Mouse (Mus musculus) E14TG2a.4 (cell line): ENCODE measurements at regions not wholly inside any gene's neighbourhood (a gene's known extent, or its start where the extent isn't known, plus 50 kb on each side); places are given as distances from the start of the nearest gene placed in this dataset.

Experiments used
- H3K27me3 ChIP-seq: 2 replicates; pipeline ENCODE4 v1.6.1; 2014; ENCODE audit warnings: low read length, control low read depth; ENCODE audit not compliant: insufficient read depth
- H3K36me3 ChIP-seq: 2 replicates; pipeline ENCODE4 v1.6.1; 2014; ENCODE audit warnings: low read length, control low read depth; ENCODE audit not compliant: insufficient read depth
- H3K4me1 ChIP-seq: replicated peaks from 2 replicates; pipeline ENCODE4 v1.6.1; 2014; ENCODE audit warnings: low read depth, low read length, control low read depth
- H3K4me3 ChIP-seq: replicated peaks from 2 replicates; pipeline ENCODE4 v1.5.1; 2014; ENCODE audit warnings: mild to moderate bottlenecking, low read length
- H3K9me3 ChIP-seq: 2 replicates; pipeline ENCODE4 v1.6.1; 2014; ENCODE audit warnings: low read length, control low read depth
- CTCF ChIP-seq: conservative IDR thresholded peaks from 2 replicates; pipeline ENCODE4 v1.5.1; 2014; ENCODE audit warnings: low read length
- NANOG ChIP-seq: IDR thresholded peaks from 2 replicates; pipeline ENCODE4 v1.6.1; 2014; ENCODE audit warnings: borderline replicate concordance, low read length, mixed read lengths
- POU5F1 ChIP-seq: IDR thresholded peaks from 2 replicates; pipeline ENCODE4 v1.6.1; 2014; ENCODE audit warnings: low read length, borderline replicate concordance

GRCm38 (mm10) chr19:49374295-49374694, 1168.5 kb downstream of the Sorcs3 start:
- Histone ChIP-seq H3K4me3 (no peak overlapping the region), H3K4me1 (no peaks in the 10 kb centered on the region), H3K36me3 (no peaks in the 10 kb centered on the region), H3K9me3 (no peaks in the 10 kb centered on the region), H3K27me3 (no peaks in the 10 kb centered on the region)
- TF ChIP-seq CTCF (no peak), POU5F1 (no peak), NANOG (no peak)

- no peak overlapping the region for H3K4me3 ChIP-seq
- H3K4me1 ChIP-seq: no peaks in the 10 kb centered on the region
- H3K9me3 ChIP-seq: no peaks in the 10 kb centered on the region
- H3K27me3 ChIP-seq: no peaks in the 10 kb centered on the region
- no peak for TF ChIP-seq NANOG
- TF ChIP-seq POU5F1: no peak
- no peak for TF ChIP-seq CTCF
- no peaks in the 10 kb centered on the region for H3K36me3 ChIP-seq
Measured at GRCm38 (mm10) chr19:49374926-49375325, 1169.1 kb downstream of the Sorcs3 start.

- no peaks in the 10 kb centered on the region for H3K27me3 ChIP-seq
- H3K36me3 ChIP-seq: no peaks in the 10 kb centered on the region
- H3K9me3 ChIP-seq: no peaks in the 10 kb centered on the region
- no peak overlapping the region for H3K4me3 ChIP-seq
- TF ChIP-seq NANOG (no peak), CTCF (no peak), POU5F1 (no peak)
- H3K4me1 ChIP-seq: no peaks in the 10 kb centered on the region
Measured at GRCm38 (mm10) chr19:49375754-49376619, 1170.2 kb downstream of the Sorcs3 start.

DNA sequence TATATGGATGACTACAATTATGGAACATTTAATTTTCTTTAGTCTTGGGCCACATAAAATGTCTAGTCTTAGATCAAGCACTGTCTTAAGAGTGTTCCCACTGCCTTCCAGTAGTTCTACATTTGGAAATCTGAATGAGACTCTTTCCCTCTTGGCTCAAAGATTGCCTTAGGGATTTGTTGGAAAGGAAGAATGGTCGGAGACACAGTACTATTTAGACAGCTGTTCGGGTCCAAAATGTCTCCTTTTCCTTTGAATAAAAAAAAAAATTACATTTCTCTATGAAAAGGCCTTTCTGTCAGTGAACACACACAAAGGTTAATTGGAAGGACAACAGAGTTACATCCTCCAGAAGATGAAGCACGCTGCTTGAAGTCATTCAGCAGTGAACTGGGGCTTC, 1173.8 kb downstream of the Sorcs3 start:
- H3K4me3 ChIP-seq: no peak overlapping the region
- H3K36me3 ChIP-seq: no peaks in the 10 kb centered on the region
- TF ChIP-seq CTCF (no peak), NANOG (no peak), POU5F1 (no peak)
- no peaks in the 10 kb centered on the region for H3K9me3 ChIP-seq
- no peaks in the 10 kb centered on the region for H3K4me1 ChIP-seq
- H3K27me3 ChIP-seq: no peaks in the 10 kb centered on the region

DNA sequence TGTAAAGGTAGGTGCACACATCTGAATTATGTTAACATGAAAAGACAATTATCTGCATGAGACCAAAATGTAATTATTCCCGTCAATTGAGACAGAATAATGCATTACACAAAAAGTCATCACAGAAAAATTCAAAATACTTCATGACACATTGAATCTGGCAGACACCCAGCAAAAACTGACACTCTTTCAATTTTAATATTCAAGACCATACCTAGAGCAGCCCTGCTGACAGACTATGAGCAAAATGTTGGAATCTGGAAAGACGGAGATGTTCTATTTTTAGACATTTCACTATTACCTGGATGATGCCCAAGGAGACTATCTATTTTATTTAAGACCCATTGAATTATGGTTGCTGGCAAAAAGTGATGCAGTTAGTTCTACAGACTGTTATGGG, 1190.4 kb downstream of the Sorcs3 start:
- Histone ChIP-seq H3K36me3 (no peaks in the 10 kb centered on the region), H3K4me1 (no peaks in the 10 kb centered on the region), H3K27me3 (no peaks in the 10 kb centered on the region), H3K9me3 (no peaks in the 10 kb centered on the region), H3K4me3 (no peak overlapping the region)
- no peak for TF ChIP-seq CTCF
- no peak for TF ChIP-seq NANOG
- TF ChIP-seq POU5F1: no peak

- no peaks in the 10 kb centered on the region for H3K36me3 ChIP-seq
- no peaks in the 10 kb centered on the region; the same call in 1 of the 2 replicates for H3K9me3 ChIP-seq
- TF ChIP-seq NANOG (no peak), CTCF (no peak), POU5F1 (no peak)
Measured at GRCm38 (mm10) chr19:49415326-49415725, 1209.5 kb downstream of the Sorcs3 start.

GRCm38 (mm10) chr19:49423059-49423900, 1217.5 kb downstream of the Sorcs3 start:
- Histone ChIP-seq H3K4me1 (no peaks in the 10 kb centered on the region), H3K27me3 (no peaks in the 10 kb centered on the region), H3K9me3 (no peaks in the 10 kb centered on the region; the same call in 1 of the 2 replicates), H3K36me3 (no peaks in the 10 kb centered on the region), H3K4me3 (no peak overlapping the region)
- TF ChIP-seq NANOG (no peak), POU5F1 (no peak), CTCF (no peak)

More at GRCm38 (mm10) chr19:49415326-49415725, 1209.5 kb downstream of the Sorcs3 start:
- Histone ChIP-seq H3K27me3 (no peaks in the 10 kb centered on the region), H3K4me1 (no peaks in the 10 kb centered on the region), H3K4me3 (no peak overlapping the region)
